8 mouse cellular contexts compared by ENCODE assay signal in the genomic region with DNA sequence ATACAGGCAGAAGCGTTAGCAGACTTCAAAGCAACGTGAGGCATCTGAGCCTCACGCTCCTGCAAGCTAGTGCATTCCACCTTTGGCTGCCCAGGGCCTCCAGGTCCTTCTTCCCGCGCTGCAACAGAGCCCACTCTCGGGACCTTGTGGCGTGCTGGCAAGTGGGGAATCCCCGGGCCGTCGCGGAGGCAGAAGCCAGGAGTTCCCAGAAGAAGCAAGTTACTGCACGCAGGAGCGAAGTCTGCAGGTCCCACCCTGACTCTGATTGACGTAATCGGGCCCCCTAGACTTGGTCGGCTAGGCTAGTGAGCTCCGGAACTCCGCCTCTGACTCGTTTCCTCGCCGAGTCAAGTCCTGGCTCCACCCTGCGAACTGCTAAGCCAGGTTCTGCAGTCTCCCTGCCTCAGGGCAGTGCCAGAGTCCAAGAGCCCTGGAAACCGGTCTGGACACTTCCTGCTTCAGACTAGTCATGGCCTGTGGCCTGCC. TPM values are rescaled to one million over a fixed set of nuclear protein-coding genes. Genes with fewer than 3 reads are reported as not detected.
A peak's percentile ranks its signal among the peaks of the same experiment; 100 is the strongest.
DNase-seq lines count a peak whose midpoint lies in the region; ATAC-seq and TF ChIP-seq lines count a peak whose summit lies in the region.

No protein-coding gene starts in this region.

- no peaks in the 10 kb centered on the region for H3K36me3 ChIP-seq in embryonic facial prominence, embryonic 11.5 days (replicated peaks; ENCODE audit: control insufficient read depth, insufficient read depth, low read depth, low read length)
- H3K36me3 ChIP-seq in heart, embryonic 11.5 days (ENCODE audit: control insufficient read depth, insufficient read depth, low read length), result no peaks in the 10 kb centered on the region
- no peaks in the 10 kb centered on the region for H3K36me3 ChIP-seq in kidney, embryonic 15.5 days

- H3K4me2 ChIP-seq in embryonic facial prominence, embryonic 11.5 days (ENCODE audit: low read depth, low read length), result peak overlapping the region; percentile 81
- H3K4me2 ChIP-seq in heart, embryonic 11.5 days, result peak overlapping the region; percentile 94
- H3K4me2 ChIP-seq in kidney, embryonic 15.5 days, result peak overlapping the region; percentile 75

- H3K4me1 ChIP-seq in embryonic facial prominence, embryonic 11.5 days (ENCODE audit: control insufficient read depth, insufficient read depth, low read length), result peaks cover 8% of the 10 kb centered on the region
- peaks cover 53% of the 10 kb centered on the region for H3K4me1 ChIP-seq in heart, embryonic 11.5 days (ENCODE audit: control insufficient read depth, insufficient read depth, low read length)
- peaks cover 70% of the 10 kb centered on the region for H3K4me1 ChIP-seq in kidney, embryonic 15.5 days

- peak overlapping the region; percentile 85 for H3K27ac ChIP-seq in layer of hippocampus, adult 2 months
- H3K27ac ChIP-seq in embryonic facial prominence, embryonic 11.5 days (replicated peaks; ENCODE audit: low read depth, low read length), result peak overlapping the region; percentile 99
- H3K27ac ChIP-seq in heart, embryonic 11.5 days (ENCODE audit: low read depth, low read length), result peak overlapping the region; percentile 98
- H3K27ac ChIP-seq in kidney, embryonic 15.5 days, result peak overlapping the region; percentile 97

- H3K9me3 ChIP-seq in embryonic facial prominence, embryonic 11.5 days (replicated peaks; ENCODE audit: control insufficient read depth, low read length), result no peaks in the 10 kb centered on the region
- no peaks in the 10 kb centered on the region for H3K9me3 ChIP-seq in heart, embryonic 11.5 days (replicated peaks; ENCODE audit: control insufficient read depth, low read length)
- H3K9me3 ChIP-seq in kidney, embryonic 15.5 days (replicated peaks), result no peaks in the 10 kb centered on the region

- no peaks in the 10 kb centered on the region for H3K27me3 ChIP-seq in embryonic facial prominence, embryonic 11.5 days (ENCODE audit: control insufficient read depth, insufficient read depth, low read length)
- no peaks in the 10 kb centered on the region for H3K27me3 ChIP-seq in heart, embryonic 11.5 days (ENCODE audit: control insufficient read depth, insufficient read depth, low read length)
- H3K27me3 ChIP-seq in kidney, embryonic 15.5 days, result no peaks in the 10 kb centered on the region

- H3K4me3 ChIP-seq in layer of hippocampus, adult 2 months, result peak overlapping the region; percentile 39
- H3K4me3 ChIP-seq in embryonic facial prominence, embryonic 11.5 days (ENCODE audit: low read depth, low read length), result peak overlapping the region; percentile 34
- peak overlapping the region; percentile 47 for H3K4me3 ChIP-seq in heart, embryonic 11.5 days (ENCODE audit: low read depth, low read length)
- H3K4me3 ChIP-seq in kidney, embryonic 15.5 days (replicated peaks), result peak overlapping the region; percentile 48

- peak; percentile 66 for ATAC-seq in embryonic facial prominence, embryonic 11.5 days (replicated peaks; ENCODE audit: insufficient number of reproducible peaks, low FRiP score, low TSS enrichment, low read depth)
- ATAC-seq in heart, embryonic 11.5 days (replicated peaks; ENCODE audit: insufficient number of reproducible peaks, low FRiP score, low TSS enrichment), result peak; percentile 61
- peak; percentile 73 for ATAC-seq in kidney, embryonic 15.5 days (replicated peaks; ENCODE audit: low FRiP score)

- WGBS in embryonic facial prominence, embryonic 11.5 days, result under 1% methylated on average over 23 of the region's 23 CpGs
- WGBS in heart, embryonic 11.5 days (ENCODE audit: insufficient replicate concordance), result under 1% methylated on average over 23 of the region's 23 CpGs
- 0% methylated on average over 23 of the region's 23 CpGs for WGBS in kidney, embryonic 15.5 days

- DNase-seq in layer of hippocampus, adult 2 months (ENCODE audit: low spot score in 2 of 2), result no peak
- DNase-seq in layer of hippocampus, postnatal 10 days (ENCODE audit: low spot score in 2 of 2), result no peak
- DNase-seq in embryonic facial prominence, embryonic 11.5 days (ENCODE audit: low spot score), result peak; percentile 91
- DNase-seq in lung, postnatal 36 days, result peak; percentile 96
- DNase-seq in skeletal muscle tissue, adult 2 months (ENCODE audit: low read depth, low spot score), result peak; percentile 72
- DNase-seq in layer of hippocampus, adult 8-10 months (ENCODE audit: low spot score in 2 of 2), result no peak

- H3K9ac ChIP-seq in embryonic facial prominence, embryonic 11.5 days (replicated peaks; ENCODE audit: low read length), result peak overlapping the region; percentile 58
- H3K9ac ChIP-seq in heart, embryonic 11.5 days (ENCODE audit: low read depth, low read length), result peak overlapping the region; percentile 82
- H3K9ac ChIP-seq in kidney, embryonic 15.5 days, result peak overlapping the region; percentile 48

- TF ChIP-seq CTCF in layer of hippocampus, adult 2 months (conservative IDR thresholded peaks at IDR 0.05), result no peak

RNA-seq across cellular contexts. Expression of gene Ier2, which starts 6.0 kb away (rescaled TPM):
- 1 to 10 TPM; 5.1 to 7.2 TPM for total RNA-seq in layer of hippocampus, adult 2 months (2021)
- 10 to 100 TPM; 10.8 to 12.7 TPM for total RNA-seq in layer of hippocampus, postnatal 10 days (2021)
- polyA plus RNA-seq in embryonic facial prominence, embryonic 11.5 days (2014; fragmentation: Nextera tagmentation; extraction: Ambion mirVana), result 86.9 and 89.6 TPM in 2 replicates
- polyA plus RNA-seq in heart, embryonic 11.5 days (2014; fragmentation: Nextera tagmentation; extraction: Ambion mirVana), result 52.3 and 55.9 TPM in 2 replicates
- 73.4 and 80.3 TPM in 2 replicates for polyA plus RNA-seq in kidney, embryonic 15.5 days (2015; fragmentation: Nextera tagmentation; extraction: Ambion mirVana)
- 10 to 100 TPM in 1 of 4 experiments, 1 to 10 TPM in 3; 7.0 to 10.2 (median 9.3) TPM for total RNA-seq in layer of hippocampus, adult 8-10 months (2022)

RNA-seq across cellular contexts. Expression of gene Trmt1, which starts 29.4 kb away (rescaled TPM):
- 100 to 1,000 TPM; 109 to 113 TPM for total RNA-seq in layer of hippocampus, adult 2 months (2021)
- 100 to 1,000 TPM in 1 of 2 experiments, 10 to 100 TPM in 1; 99.8 to 105 TPM for total RNA-seq in layer of hippocampus, postnatal 10 days (2021)
- 61.5 and 64.7 TPM in 2 replicates for polyA plus RNA-seq in embryonic facial prominence, embryonic 11.5 days (2014; fragmentation: Nextera tagmentation; extraction: Ambion mirVana)
- polyA plus RNA-seq in heart, embryonic 11.5 days (2014; fragmentation: Nextera tagmentation; extraction: Ambion mirVana), result 49.7 and 51.6 TPM in 2 replicates
- 68.7 and 73.8 TPM in 2 replicates for polyA plus RNA-seq in kidney, embryonic 15.5 days (2015; fragmentation: Nextera tagmentation; extraction: Ambion mirVana)
- total RNA-seq in layer of hippocampus, adult 8-10 months (2022), result 100 to 1,000 TPM in 2 of 4 experiments, 10 to 100 TPM in 2; 91.6 to 133 (median 103) TPM

RNA-seq across cellular contexts. Expression of gene Nacc1, which starts 31.0 kb away (rescaled TPM):
- total RNA-seq in layer of hippocampus, adult 2 months (2021), result 10 to 100 TPM; 91.8 to 93.9 TPM
- total RNA-seq in layer of hippocampus, postnatal 10 days (2021), result 10 to 100 TPM; 73.7 to 75.3 TPM
- 21.0 and 21.1 TPM in 2 replicates for polyA plus RNA-seq in embryonic facial prominence, embryonic 11.5 days (2014; fragmentation: Nextera tagmentation; extraction: Ambion mirVana)
- 19.1 and 19.6 TPM in 2 replicates for polyA plus RNA-seq in heart, embryonic 11.5 days (2014; fragmentation: Nextera tagmentation; extraction: Ambion mirVana)
- polyA plus RNA-seq in kidney, embryonic 15.5 days (2015; fragmentation: Nextera tagmentation; extraction: Ambion mirVana), result 23.9 and 25.6 TPM in 2 replicates
- total RNA-seq in layer of hippocampus, adult 8-10 months (2022), result 10 to 100 TPM; 86.2 to 91.2 (median 87.6) TPM

RNA-seq across cellular contexts. Expression of gene Lyl1, which starts 44.6 kb away (rescaled TPM):
- 1 to 10 TPM; 2.3 to 2.6 TPM for total RNA-seq in layer of hippocampus, adult 2 months (2021)
- total RNA-seq in layer of hippocampus, postnatal 10 days (2021), result 1 to 10 TPM; 4.0 to 5.4 TPM
- polyA plus RNA-seq in embryonic facial prominence, embryonic 11.5 days (2014; fragmentation: Nextera tagmentation; extraction: Ambion mirVana), result 4.6 and 5.3 TPM in 2 replicates
- 19.5 and 22.9 TPM in 2 replicates for polyA plus RNA-seq in heart, embryonic 11.5 days (2014; fragmentation: Nextera tagmentation; extraction: Ambion mirVana)
- 7.6 and 7.8 TPM in 2 replicates for polyA plus RNA-seq in kidney, embryonic 15.5 days (2015; fragmentation: Nextera tagmentation; extraction: Ambion mirVana)
- 1 to 10 TPM; 2.6 to 7.2 (median 4.8) TPM for total RNA-seq in layer of hippocampus, adult 8-10 months (2022)

Comparison
In these comparisons a context has a peak if more than half of its experiments do, and no peak if none do; other contexts are left out.
1. DNase-seq: peak in embryonic facial prominence, embryonic 11.5 days (single experiment), lung, postnatal 36 days (single experiment) and skeletal muscle tissue, adult 2 months (single experiment); none in layer of hippocampus, adult 2 months (0 of 2), layer of hippocampus, postnatal 10 days (0 of 2) and layer of hippocampus, adult 8-10 months (0 of 2).
2. Peak in every context shown above with its lines, with median percentiles within 50 percentile points of each other: H3K27ac ChIP-seq, H3K4me3 ChIP-seq, ATAC-seq, H3K4me2 ChIP-seq and H3K9ac ChIP-seq.